Mouse (Mus musculus) thymus, adult 2 months (tissue): ENCODE results near the gene Gm43191.

Source experiments
- CTCF ChIP-seq: fragments of 200-500 bp; IDR thresholded peaks from 2 replicates; pipeline ENCODE4 v1.5.1; 2012; ENCODE audit warnings: mild to moderate bottlenecking, control low read depth, low read length, moderate library complexity, borderline replicate concordance; ENCODE audit not compliant: control insufficient read depth, poor library complexity, insufficient read depth; ENCODE audit errors: extremely low read depth
- POLR2A ChIP-seq: fragments of 200-500 bp; IDR thresholded peaks from 2 replicates; pipeline ENCODE4 v1.6.1; 2012; ENCODE audit warnings: mild to moderate bottlenecking, low read length, control low read depth, moderate library complexity; ENCODE audit not compliant: control insufficient read depth, poor library complexity, insufficient read depth; ENCODE audit errors: extremely low read depth

GRCm38 (mm10) chr3:116642373-116642772, 38.7 kb downstream of the Gm43191 start:
- no peak for TF ChIP-seq POLR2A
- TF ChIP-seq CTCF: no peak
